Mouse (Mus musculus) neutrophil, adult 83 days (primary cell): Measurements from ENCODE around the gene Vmn1r167. TPM values are rescaled to one million over a fixed set of nuclear protein-coding genes. Genes with fewer than 3 reads are reported as not detected.

ENCODE experiments used
- total RNA-seq, 2 experiments: library from RNA; stranded (reverse); gene quantifications; one replicate each; pipeline ENCODE4 v1.2.4; 2023

Gene Vmn1r167
- total RNA-seq, result not detected

DNA sequence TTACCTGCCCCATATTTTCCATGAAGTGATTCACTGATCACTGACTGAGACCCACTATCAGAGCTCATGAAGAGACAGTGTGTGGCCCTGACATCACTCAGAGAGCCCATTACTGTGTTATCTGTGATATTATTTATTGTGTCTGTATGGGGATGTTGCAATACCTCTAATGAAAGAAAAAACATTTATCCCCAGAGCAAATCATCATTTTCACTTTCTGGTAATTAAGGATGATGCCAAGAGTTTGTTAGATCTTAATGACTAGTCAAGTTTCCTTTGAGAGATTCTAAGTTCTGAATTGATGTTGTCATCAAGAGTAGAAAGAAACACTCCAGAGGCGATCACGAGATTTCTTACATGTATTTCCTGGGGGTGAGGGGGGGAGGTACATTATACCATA is at the start of gene Vmn1r167:
Gene Vmn1r167, minus strand, starts transcription at position 101 of the 400 bp plus-strand sequence.

DNA sequence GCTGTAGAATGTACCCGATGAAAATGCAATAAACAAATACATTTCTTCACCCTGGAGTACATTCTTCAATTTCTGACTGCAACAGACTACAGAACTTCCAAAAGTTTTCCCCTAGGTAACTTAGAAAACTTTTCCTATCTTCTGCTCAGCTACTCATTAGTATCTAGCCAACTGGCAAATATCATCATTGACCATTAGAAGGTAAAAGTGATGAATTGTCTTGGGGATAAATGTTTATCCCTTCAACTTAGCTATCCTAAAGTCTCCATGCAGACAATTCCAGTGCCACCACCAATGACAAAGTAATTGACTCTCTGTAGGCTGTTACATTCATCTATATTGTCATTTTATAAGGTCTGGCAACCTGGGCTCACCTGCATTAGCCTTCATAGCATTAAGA is 32.4 kb upstream of the Vmn1r167 start, which contains the start of gene Vmn1r168:
Gene Vmn1r168, plus strand, starts transcription at position 301 of the 400 bp plus-strand sequence.

Other genes with a start within 250 kb of the Vmn1r167 start
- not detected for gene Gm6902, start 228.3 kb downstream of the Vmn1r167 start, total RNA-seq
- gene Nlrp4e, start 206.0 kb downstream of the Vmn1r167 start, total RNA-seq, result not detected
- not detected for gene Nlrp5, start 121.3 kb downstream of the Vmn1r167 start, total RNA-seq
- gene Vmn1r168, start 32.5 kb upstream of the Vmn1r167 start, total RNA-seq, result not detected
- not detected for gene Vmn1r169, start 68.3 kb upstream of the Vmn1r167 start, total RNA-seq
- gene Vmn1r170, start 99.0 kb upstream of the Vmn1r167 start, total RNA-seq, result not detected
- not detected for gene Vmn1r171, start 123.5 kb upstream of the Vmn1r167 start, total RNA-seq
- not detected for gene Vmn1r172, start 151.1 kb upstream of the Vmn1r167 start, total RNA-seq
- gene Vmn1r173, start 193.5 kb upstream of the Vmn1r167 start, total RNA-seq, result not detected
- not detected for gene Vmn1r174, start 245.1 kb upstream of the Vmn1r167 start, total RNA-seq